In genomic region chr10:82809352-82809751, GRCm38 (mm10) we compare ENCODE assay signal across 28 mouse cellular contexts. TPM values are rescaled to one million over a fixed set of nuclear protein-coding genes. Genes with fewer than 3 reads are reported as not detected.
DNase-seq lines count a peak whose midpoint lies in the region; ATAC-seq lines count a peak whose summit lies in the region.
"Had no signal": no experiment of that assay in that cellular context is flagged by ENCODE, and none has a peak within 500 bp of the region (broad histone marks: within the 10 kb centered on the region; RNA-seq: fewer than 3 reads in every experiment).

No protein-coding gene starts in this region.

- no peak for ATAC-seq in midbrain, embryonic 11.5 days (ENCODE audit: low FRiP score)
- no peak for ATAC-seq in midbrain, embryonic 15.5 days (replicated peaks)
- ATAC-seq: forebrain, embryonic 15.5 days; hindbrain, postnatal 0 days; intestine, embryonic 15.5 days had no signal

- H3K9ac ChIP-seq in midbrain, embryonic 11.5 days (ENCODE audit: low read length), result 0 out of 2 replicates have a peak overlapping the region, but pooled peaks have one; percentile 18
- no peak overlapping the region for H3K9ac ChIP-seq in midbrain, embryonic 15.5 days
- H3K9ac ChIP-seq: embryonic facial prominence, embryonic 15.5 days; forebrain, embryonic 15.5 days; heart, embryonic 13.5 days; intestine, embryonic 15.5 days; limb, embryonic 12.5 days; lung, embryonic 15.5 days; midbrain, embryonic 12.5 days had no signal

- no peaks in the 10 kb centered on the region for H3K27me3 ChIP-seq in midbrain, embryonic 11.5 days (ENCODE audit: control insufficient read depth, insufficient read depth, low read length)
- no peaks in the 10 kb centered on the region for H3K27me3 ChIP-seq in midbrain, embryonic 15.5 days (replicated peaks)
- H3K27me3 ChIP-seq: embryonic facial prominence, embryonic 15.5 days; forebrain, embryonic 15.5 days; heart, embryonic 13.5 days; intestine, embryonic 15.5 days; limb, embryonic 12.5 days; lung, embryonic 15.5 days; midbrain, embryonic 12.5 days had no signal

- peak; percentile 40 for DNase-seq in heart, adult 11 months
- DNase-seq in heart, postnatal 10 days, result no peak
- no peak for DNase-seq in midbrain, embryonic 11.5 days (ENCODE audit: low spot score, missing footprints)
- peak; percentile 98 for DNase-seq in R1 (ENCODE audit: low read depth, low spot score)
- DNase-seq in thymus, adult 18-20 months, result no peak
- no peak for DNase-seq in left cerebral cortex, adult 11 months (ENCODE audit: low spot score)
- DNase-seq: B cell, adult 2 months; cerebellum, adult 2 months; cerebellum, postnatal 14 days; gastrocnemius, postnatal 36 days; heart, postnatal 14 days; kidney, adult 9 months; kidney, postnatal 10 days; retina, postnatal 1 day; spleen, adult 18-20 months; thymus, adult 2 months; thymus, postnatal 36 days had no signal

- H3K9me3 ChIP-seq in midbrain, embryonic 11.5 days (ENCODE audit: control insufficient read depth, low read length), result no peaks in the 10 kb centered on the region
- no peaks in the 10 kb centered on the region for H3K9me3 ChIP-seq in midbrain, embryonic 15.5 days
- H3K9me3 ChIP-seq: embryonic facial prominence, embryonic 15.5 days; forebrain, embryonic 15.5 days; heart, embryonic 13.5 days; intestine, embryonic 15.5 days; limb, embryonic 12.5 days; lung, embryonic 15.5 days; midbrain, embryonic 12.5 days had no signal

- no peak overlapping the region for H3K4me3 ChIP-seq in midbrain, embryonic 11.5 days (ENCODE audit: low read depth, low read length)
- H3K4me3 ChIP-seq in midbrain, embryonic 15.5 days, result no peak overlapping the region
- H3K4me3 ChIP-seq: embryonic facial prominence, embryonic 15.5 days; forebrain, embryonic 15.5 days; heart, embryonic 13.5 days; intestine, embryonic 15.5 days; limb, embryonic 12.5 days; lung, embryonic 15.5 days; midbrain, embryonic 12.5 days had no signal

- H3K27ac ChIP-seq in midbrain, embryonic 11.5 days (ENCODE audit: low read depth, low read length), result no peak overlapping the region
- no peak overlapping the region for H3K27ac ChIP-seq in midbrain, embryonic 15.5 days
- H3K27ac ChIP-seq: embryonic facial prominence, embryonic 15.5 days; forebrain, embryonic 15.5 days; heart, embryonic 13.5 days; hindbrain, postnatal 0 days; intestine, embryonic 15.5 days; limb, embryonic 12.5 days; lung, embryonic 15.5 days; midbrain, embryonic 12.5 days; stomach, postnatal 0 days had no signal

- 1% methylated on average over 3 of the region's 3 CpGs for WGBS in midbrain, embryonic 11.5 days
- WGBS in midbrain, embryonic 15.5 days, result 5% methylated on average over 3 of the region's 3 CpGs

- intact Hi-C loops in heart, postnatal 10 days (cut with DNase I), result loop anchor here (1.0 kb wide), 1 partner anchor 91 kb away; no protein-coding TSS in a partner anchor

- H3K36me3 ChIP-seq in midbrain, embryonic 11.5 days (ENCODE audit: control insufficient read depth, insufficient read depth, low read length), result no peaks in the 10 kb centered on the region
- no peaks in the 10 kb centered on the region for H3K36me3 ChIP-seq in midbrain, embryonic 15.5 days (replicated peaks)
- H3K36me3 ChIP-seq: embryonic facial prominence, embryonic 15.5 days; forebrain, embryonic 15.5 days; heart, embryonic 13.5 days; intestine, embryonic 15.5 days; limb, embryonic 12.5 days; lung, embryonic 15.5 days; midbrain, embryonic 12.5 days had no signal

- peaks cover 9% of the 10 kb centered on the region for H3K4me1 ChIP-seq in midbrain, embryonic 11.5 days (ENCODE audit: control insufficient read depth, insufficient read depth, low read length)
- H3K4me1 ChIP-seq in midbrain, embryonic 15.5 days, result 0 out of 2 replicates have a peak, but pooled peaks cover 2% of the 10 kb centered on the region

- H3K4me2 ChIP-seq in midbrain, embryonic 11.5 days, result no peak overlapping the region
- no peak overlapping the region for H3K4me2 ChIP-seq in midbrain, embryonic 15.5 days
- H3K4me2 ChIP-seq: embryonic facial prominence, embryonic 15.5 days; forebrain, embryonic 15.5 days; heart, embryonic 13.5 days; intestine, embryonic 15.5 days; limb, embryonic 12.5 days; liver, embryonic 11.5 days; lung, embryonic 15.5 days; midbrain, embryonic 12.5 days had no signal

RNA-seq across cellular contexts. Expression of gene Txnrd1, which starts 24.4 kb away (rescaled TPM):
- total RNA-seq in heart, postnatal 10 days (2021), result 10 to 100 TPM; 51.2 TPM
- 189 and 195 TPM in 2 replicates for polyA plus RNA-seq in midbrain, embryonic 11.5 days (2014; fragmentation: Nextera tagmentation; extraction: Ambion mirVana)
- polyA plus RNA-seq in midbrain, embryonic 15.5 days (2015; fragmentation: Nextera tagmentation; extraction: Ambion mirVana), result 113 and 120 TPM in 2 replicates

RNA-seq across cellular contexts. Expression of gene Nfyb, which starts 45.4 kb away (rescaled TPM):
- total RNA-seq in heart, postnatal 10 days (2021), result 10 to 100 TPM; 18.4 to 19.9 TPM
- polyA plus RNA-seq in midbrain, embryonic 11.5 days (2014; fragmentation: Nextera tagmentation; extraction: Ambion mirVana), result 79.0 and 85.4 TPM in 2 replicates
- polyA plus RNA-seq in midbrain, embryonic 15.5 days (2015; fragmentation: Nextera tagmentation; extraction: Ambion mirVana), result 46.4 and 47.1 TPM in 2 replicates

RNA-seq across cellular contexts. Expression of gene Eid3, which starts 57.1 kb away (rescaled TPM):
- 1 to 10 TPM in 1 of 2 experiments, under 1 TPM in 1; 0.60 to 1.8 TPM for total RNA-seq in heart, postnatal 10 days (2021)
- 0.53 and 0.57 TPM in 2 replicates for polyA plus RNA-seq in midbrain, embryonic 11.5 days (2014; fragmentation: Nextera tagmentation; extraction: Ambion mirVana)
- 0.43 and 0.74 TPM in 2 replicates for polyA plus RNA-seq in midbrain, embryonic 15.5 days (2015; fragmentation: Nextera tagmentation; extraction: Ambion mirVana)

Comparison
In these comparisons a context has a peak if more than half of its experiments do, and no peak if none do; other contexts are left out.
1. DNase-seq: peak in heart, adult 11 months (single experiment) and R1 (single experiment); none in heart, postnatal 10 days (0 of 2), midbrain, embryonic 11.5 days (single experiment), thymus, adult 18-20 months (0 of 2) and left cerebral cortex, adult 11 months (single experiment).